Mouse (Mus musculus): Measurements from ENCODE around the gene Mad2l2. TPM values are rescaled to one million over a fixed set of nuclear protein-coding genes. Genes with fewer than 3 reads are reported as not detected.

Mad2l2 gene
- polyA plus RNA-seq, 1 experiment = 34.8 TPM

- peak; percentile 67 for DNase-seq (ENCODE audit: low read depth)
These were observed 10.2 kb downstream of the Mad2l2 start for GRCm38 (mm10) chr4:148140098-148141011.

GRCm38 (mm10) chr4:148143721-148144120, 13.5 kb downstream of the Mad2l2 start:
- DNase-seq (ENCODE audit: low read depth) = no peak

GRCm38 (mm10) chr4:148147714-148148113, 17.5 kb downstream of the Mad2l2 start:
- no peak for DNase-seq (ENCODE audit: low read depth)

- DNase-seq (ENCODE audit: low read depth) = no peak
These were observed 19.4 kb downstream of the Mad2l2 start for GRCm38 (mm10) chr4:148149540-148149939.

- DNase-seq (ENCODE audit: low read depth) = no peak
These were observed 20.1 kb downstream of the Mad2l2 start for GRCm38 (mm10) chr4:148150242-148150641.

GRCm38 (mm10) chr4:148150953-148151266, 20.7 kb downstream of the Mad2l2 start:
- no peak for DNase-seq (ENCODE audit: low read depth)

GRCm38 (mm10) chr4:148151267-148152168, 21.3 kb downstream of the Mad2l2 start, which contains the start of gene Fbxo6:
TSS of gene Fbxo6 (minus strand) at chr4:148152140.
- DNase-seq (ENCODE audit: low read depth) = no peak

GRCm38 (mm10) chr4:148152547-148152946, 22.4 kb downstream of the Mad2l2 start:
- DNase-seq (ENCODE audit: low read depth) = no peak

- DNase-seq (ENCODE audit: low read depth) = no peak
These were observed 23.8 kb downstream of the Mad2l2 start for GRCm38 (mm10) chr4:148154006-148154405.

- no peak for DNase-seq (ENCODE audit: low read depth)
These were observed 24.8 kb downstream of the Mad2l2 start for GRCm38 (mm10) chr4:148154982-148155381.

GRCm38 (mm10) chr4:148158436-148159348, 28.5 kb downstream of the Mad2l2 start:
- DNase-seq (ENCODE audit: low read depth) = no peak

- DNase-seq (ENCODE audit: low read depth) = peak; percentile 26
These were observed 29.6 kb downstream of the Mad2l2 start for GRCm38 (mm10) chr4:148159544-148160435.

- no peak for DNase-seq (ENCODE audit: low read depth)
These were observed 30.5 kb downstream of the Mad2l2 start, which contains the start of the genes Fbxo44 and Fbxo2 for GRCm38 (mm10) chr4:148160436-148161390. TSS of gene Fbxo44 (minus strand) at chr4:148160482. TSS of gene Fbxo2 (plus strand) at chr4:148160621.

GRCm38 (mm10) chr4:148164002-148164439, 33.8 kb downstream of the Mad2l2 start:
- DNase-seq (ENCODE audit: low read depth) = no peak

- no peak for DNase-seq (ENCODE audit: low read depth)
These were observed 34.3 kb downstream of the Mad2l2 start for GRCm38 (mm10) chr4:148164461-148164860.

GRCm38 (mm10) chr4:148165551-148165950, 35.4 kb downstream of the Mad2l2 start:
- no peak for DNase-seq (ENCODE audit: low read depth)

- no peak for DNase-seq (ENCODE audit: low read depth)
These were observed 36.2 kb downstream of the Mad2l2 start for GRCm38 (mm10) chr4:148166431-148166830.

GRCm38 (mm10) chr4:148166986-148167385, 36.8 kb downstream of the Mad2l2 start:
- DNase-seq (ENCODE audit: low read depth) = no peak

- no peak for DNase-seq (ENCODE audit: low read depth)
These were observed 38.1 kb downstream of the Mad2l2 start for GRCm38 (mm10) chr4:148168287-148168686.

Data from gonadal fat pad, adult 2 months (tissue).